Mouse (Mus musculus) forebrain, postnatal 0 days (tissue): ENCODE measurements around the gene U90926. TPM values are rescaled to one million over a fixed set of nuclear protein-coding genes. Genes with fewer than 3 reads are reported as not detected.

Experiments
- ATAC-seq: fragments of 200-750 bp; cut with Nextera tagmentation; 2 replicates; pipeline ENCODE4 v1.8.0; 2017; ENCODE audit warnings: mild to moderate bottlenecking, moderate library complexity
- DNase-seq: peaks from one replicate; pipeline ENCODE4 v3.0.0-alpha.2; 2015
- H3K27ac ChIP-seq: fragments of 300-500 bp; sonication (generic); 2 replicates; pipeline ENCODE4 v1.5.1; 2014; ENCODE audit warnings: low read depth, mild to moderate bottlenecking, antibody characterized with exemption, low read length, moderate library complexity, mixed read lengths
- H3K27me3 ChIP-seq: fragments of 300-500 bp; sonication (generic); 2 replicates; pipeline ENCODE4 v1.6.1; 2014; ENCODE audit warnings: mild to moderate bottlenecking, low read length, mixed read lengths; ENCODE audit not compliant: insufficient read depth
- H3K36me3 ChIP-seq: fragments of 300-500 bp; sonication (generic); 2 replicates; pipeline ENCODE4 v1.6.1; 2014; ENCODE audit warnings: mild to moderate bottlenecking, moderate library complexity; ENCODE audit not compliant: insufficient read depth
- H3K4me1 ChIP-seq: fragments of 300-500 bp; sonication (generic); 2 replicates; pipeline ENCODE4 v1.6.1; 2014; ENCODE audit warnings: antibody characterized with exemption; ENCODE audit not compliant: insufficient read depth
- H3K4me2 ChIP-seq: fragments of 300-500 bp; sonication (generic); 2 replicates; pipeline ENCODE4 v1.6.1; 2014; ENCODE audit warnings: low read depth, mild to moderate bottlenecking, moderate library complexity
- H3K4me3 ChIP-seq: fragments of 300-500 bp; sonication (generic); 2 replicates; pipeline ENCODE4 v1.5.1; 2014; ENCODE audit warnings: low read depth, low read length, mixed read lengths
- H3K9ac ChIP-seq: fragments of 300-500 bp; sonication (generic); 2 replicates; pipeline ENCODE4 v1.6.1; 2014; ENCODE audit warnings: mild to moderate bottlenecking
- H3K9me3 ChIP-seq: fragments of 300-500 bp; sonication (generic); 2 replicates; pipeline ENCODE4 v1.6.1; 2016; ENCODE audit warnings: low read length
- CTCF ChIP-seq: sonication (generic); IDR thresholded peaks from 2 replicates; pipeline ENCODE4 v1.5.1; 2016; ENCODE audit warnings: antibody characterized with exemption, control low read depth, low read depth
- WGBS: fragments of 180-500 bp; shearing (Covaris S2); extraction: QIAGEN DNeasy Blood & Tissue Kit; methylation state at CpG from one replicate; pipeline ENCODE4 v1.1.7; 2014; 5-methylcytosine and 5-hydroxymethylcytosine counted together
- polyA plus RNA-seq: library from polyadenylated mRNA; unstranded; fragments of >200 nt; fragmentation: Nextera tagmentation; extraction: Ambion mirVana; gene quantifications from 2 replicates; pipeline ENCODE4 v1.2.1, GENCODE M21; 2015
- total RNA-seq: library from RNA; depleted of rRNA; stranded (reverse); fragments of >200 nt; gene quantifications from 2 replicates; pipeline ENCODE4 v1.2.3, GENCODE M21; 2014; rRNA removed

U90926 gene
- total RNA-seq, result not detected in 2 replicates
- polyA plus RNA-seq, result not detected in 2 replicates

DNA sequence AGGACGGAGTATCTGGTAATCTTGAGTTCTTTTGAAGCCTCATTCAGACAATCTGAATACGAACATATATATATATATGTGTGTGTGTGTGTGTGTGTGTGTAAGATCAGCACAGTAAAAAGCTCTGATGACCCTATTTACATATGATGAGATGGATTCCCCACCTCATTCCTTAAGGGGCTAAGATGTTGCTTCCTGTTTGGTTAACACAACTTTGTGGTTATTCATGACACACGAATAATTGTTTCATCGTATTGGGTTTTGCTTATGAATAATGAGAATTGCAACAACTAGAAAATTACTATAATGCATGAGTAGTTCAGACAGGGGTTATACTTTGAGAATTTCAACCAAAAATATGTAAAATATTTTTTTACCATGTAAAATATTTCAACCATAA lies at the start of gene U90926:
Gene U90926, minus strand, starts transcription at position 101 of the 400 bp plus-strand sequence.
- Histone ChIP-seq H3K9ac (no peak within 1 kb of the TSS), H3K4me2 (no peak within 1 kb of the TSS), H3K27ac (no peak within 1 kb of the TSS), H3K4me1 (no peaks in the 10 kb centered on the region), H3K9me3 (no peaks in the 10 kb centered on the region), H3K36me3 (no peaks in the 10 kb centered on the region), H3K27me3 (no peaks in the 10 kb centered on the region), H3K4me3 (no peak within 1 kb of the TSS)
- WGBS, result 93% methylated on average over 4 of the region's 4 CpGs
- no peak for DNase-seq
- no peak for TF ChIP-seq CTCF
- no peak for ATAC-seq

DNA sequence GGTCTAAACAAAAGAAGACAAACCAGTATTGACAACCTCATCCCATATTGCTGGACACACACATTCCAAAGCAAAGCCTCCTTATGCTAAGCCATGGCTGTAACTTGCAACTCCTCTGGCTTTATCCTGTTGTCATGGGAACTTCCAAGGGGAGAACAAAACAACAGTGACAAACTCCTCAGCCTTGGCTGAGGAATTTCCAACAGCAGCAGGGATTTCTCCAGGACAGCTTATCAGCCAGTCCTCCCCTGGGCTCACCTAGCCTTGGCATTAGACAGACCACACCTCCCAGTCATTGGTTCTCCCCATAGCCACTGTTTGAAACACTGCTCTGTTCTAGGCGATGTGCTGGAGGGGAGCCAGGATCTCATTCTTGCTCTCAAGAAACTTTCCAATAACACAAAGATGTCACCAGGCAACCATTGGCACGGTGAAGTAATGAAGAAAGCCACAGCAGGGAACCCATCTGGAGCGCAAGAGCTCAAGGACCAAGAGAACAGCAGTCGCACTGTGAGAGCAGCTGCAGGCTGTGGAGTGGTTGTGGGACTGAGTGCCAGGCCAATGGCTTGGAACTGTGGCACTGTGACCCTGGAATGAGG lies 48.7 kb upstream of the U90926 start:
- WGBS, result 8% methylated on average over 4 of the region's 4 CpGs
- DNase-seq, result peak; percentile 88
- H3K36me3 ChIP-seq, result no peaks in the 10 kb centered on the region
- H3K27ac ChIP-seq, result 0 out of 2 replicates have a peak overlapping the region, but pooled peaks have one; percentile 45
- H3K27me3 ChIP-seq, result no peaks in the 10 kb centered on the region
- no peaks in the 10 kb centered on the region for H3K9me3 ChIP-seq
- TF ChIP-seq CTCF, result no peak
- 0 out of 2 replicates have a peak, but pooled peaks cover 2% of the 10 kb centered on the region for H3K4me1 ChIP-seq
- no peak overlapping the region for H3K4me2 ChIP-seq
- no peak overlapping the region for H3K4me3 ChIP-seq
- ATAC-seq, result peak; percentile 96
- no peak overlapping the region for H3K9ac ChIP-seq

DNA sequence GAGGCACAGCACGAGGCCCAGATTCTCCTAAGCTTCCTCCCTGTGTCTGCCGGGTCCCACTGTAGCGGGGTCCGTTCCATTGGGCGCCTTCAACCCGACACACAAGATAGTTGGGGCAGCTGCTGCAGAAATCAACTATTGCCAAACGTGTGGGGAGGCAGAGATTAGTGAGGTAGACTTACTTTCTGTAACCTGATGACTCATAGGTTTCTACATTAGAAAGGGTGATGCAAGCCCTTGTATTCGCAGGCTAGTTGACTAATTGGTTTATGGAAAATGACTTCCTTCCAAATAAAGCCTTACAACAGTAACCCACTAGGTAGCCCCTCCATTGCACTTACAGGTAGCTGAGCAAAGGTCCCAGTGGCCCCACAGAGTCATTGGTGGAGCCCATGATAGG lies 47.4 kb upstream of the U90926 start:
- no peak overlapping the region for H3K4me3 ChIP-seq
- ATAC-seq, result no peak
- 93% methylated on average over 8 of the region's 8 CpGs for WGBS

DNA sequence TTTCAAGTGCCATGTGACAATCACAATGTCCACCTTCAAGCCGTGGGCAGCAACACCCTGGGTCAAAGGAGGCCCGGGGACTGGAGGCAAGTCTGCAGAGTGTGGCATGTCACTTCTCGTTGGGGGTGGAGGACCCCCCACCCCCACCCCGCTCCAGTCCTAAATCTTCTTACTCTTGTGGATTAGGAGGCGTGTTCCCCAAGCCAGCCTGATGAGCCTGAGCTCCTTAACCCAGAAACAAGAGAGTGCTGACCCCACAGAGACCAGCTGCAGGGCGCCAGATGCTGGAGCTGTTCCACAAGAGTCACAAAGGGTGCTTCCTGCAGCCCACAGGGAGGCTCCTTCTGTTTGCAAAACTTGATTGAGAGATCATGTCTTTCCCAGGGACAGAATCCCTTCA lies 41.0 kb upstream of the U90926 start, which contains the start of gene Ppef2:
Gene Ppef2, minus strand, starts transcription at position 61 of the 400 bp plus-strand sequence.
- 19% methylated on average over 6 of the region's 6 CpGs for WGBS
- H3K27ac ChIP-seq, result no peak within 1 kb of the TSS
- no peak for ATAC-seq
- H3K9ac ChIP-seq, result no peak within 1 kb of the TSS
- no peak for TF ChIP-seq CTCF
- no peak within 1 kb of the TSS for H3K4me3 ChIP-seq
- H3K4me1 ChIP-seq, result no peaks in the 10 kb centered on the region
- H3K4me2 ChIP-seq, result no peak within 1 kb of the TSS
- H3K36me3 ChIP-seq, result no peaks in the 10 kb centered on the region
- no peaks in the 10 kb centered on the region for H3K27me3 ChIP-seq
- H3K9me3 ChIP-seq, result no peaks in the 10 kb centered on the region
- no peak for DNase-seq

More for the DNA sequence above, 47.4 kb upstream of the U90926 start:
- H3K27ac ChIP-seq, result no peak overlapping the region
- TF ChIP-seq CTCF, result no peak
- H3K9ac ChIP-seq, result no peak overlapping the region
- H3K9me3 ChIP-seq, result no peaks in the 10 kb centered on the region
- H3K27me3 ChIP-seq, result no peaks in the 10 kb centered on the region
- no peaks in the 10 kb centered on the region for H3K36me3 ChIP-seq
- H3K4me1 ChIP-seq, result 0 out of 2 replicates have a peak, but pooled peaks cover 2% of the 10 kb centered on the region
- no peak for DNase-seq
- no peak overlapping the region for H3K4me2 ChIP-seq

GRCm38 (mm10) chr5:92254476-92254875 lies 39.3 kb upstream of the U90926 start:
- Histone ChIP-seq H3K36me3 (no peaks in the 10 kb centered on the region), H3K4me1 (no peaks in the 10 kb centered on the region), H3K9me3 (no peaks in the 10 kb centered on the region), H3K27ac (no peak overlapping the region), H3K9ac (no peak overlapping the region), H3K4me3 (no peak overlapping the region), H3K4me2 (no peak overlapping the region), H3K27me3 (no peaks in the 10 kb centered on the region)
- 78% methylated on average over 6 of the region's 6 CpGs for WGBS
- ATAC-seq (no peak), DNase-seq (no peak)
- no peak for TF ChIP-seq CTCF

DNA sequence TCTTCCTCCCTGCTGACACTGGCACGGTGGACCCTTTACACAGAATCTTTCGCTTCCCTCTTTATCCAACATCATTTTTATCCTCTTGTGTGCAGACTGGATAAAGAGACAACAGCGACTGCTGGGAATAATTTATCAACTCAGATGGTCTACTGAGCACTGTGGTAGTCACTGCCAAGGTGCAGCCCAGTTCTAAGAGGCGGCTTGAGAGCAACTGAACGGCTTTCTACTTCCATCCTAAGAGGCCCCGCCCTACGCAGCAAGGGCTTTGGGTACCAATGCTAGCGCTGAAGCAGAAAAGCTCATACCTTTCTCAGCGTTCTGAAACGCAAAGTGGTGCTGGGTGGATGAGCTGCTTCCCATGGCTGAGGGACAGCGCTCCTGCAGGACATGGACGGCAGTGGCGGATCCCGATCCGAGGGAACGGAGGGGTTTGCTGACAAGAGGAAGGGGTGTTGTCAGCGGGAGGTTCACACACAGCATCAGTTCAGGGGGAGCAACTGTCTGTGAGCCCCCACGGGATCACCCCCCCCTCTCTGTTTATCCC lies 37.7 kb upstream of the U90926 start:
- peak; percentile 81 for TF ChIP-seq CTCF
- DNase-seq, result peak; percentile 59
- H3K9ac ChIP-seq, result peak overlapping the region; percentile 39
- 14% methylated on average over 18 of the region's 18 CpGs for WGBS
- no peak overlapping the region for H3K27ac ChIP-seq
- no peaks in the 10 kb centered on the region for H3K9me3 ChIP-seq
- peak overlapping the region; percentile 40 for H3K4me2 ChIP-seq
- no peaks in the 10 kb centered on the region for H3K27me3 ChIP-seq
- H3K36me3 ChIP-seq, result no peaks in the 10 kb centered on the region
- ATAC-seq, result peak; percentile 91
- no peaks in the 10 kb centered on the region for H3K4me1 ChIP-seq
- H3K4me3 ChIP-seq, result 0 out of 2 replicates have a peak overlapping the region, but pooled peaks have one; percentile 5

DNA sequence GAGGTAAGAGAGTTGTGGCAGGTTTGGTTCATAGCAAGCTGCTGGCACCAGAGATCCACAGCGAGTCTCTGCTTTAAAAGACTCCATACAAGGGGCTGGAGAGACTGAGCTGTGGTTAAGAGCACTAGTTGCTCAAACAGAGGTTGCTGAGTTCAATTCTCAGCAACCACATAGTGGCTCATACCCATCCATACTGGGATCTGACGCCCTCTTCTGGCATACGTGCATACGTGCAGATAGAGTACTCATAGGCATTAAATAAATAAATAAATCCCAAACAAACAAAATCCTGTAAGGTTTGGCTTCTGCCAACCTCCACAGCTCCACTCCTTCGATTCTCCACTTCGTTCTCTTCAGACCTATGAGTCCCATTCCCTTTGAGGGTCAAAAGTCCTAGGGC lies 36.8 kb upstream of the U90926 start:
- ATAC-seq (no peak), DNase-seq (no peak)
- 92% methylated on average over 6 of the region's 6 CpGs for WGBS
- Histone ChIP-seq H3K4me2 (no peak overlapping the region), H3K36me3 (no peaks in the 10 kb centered on the region), H3K4me1 (no peaks in the 10 kb centered on the region), H3K9me3 (no peaks in the 10 kb centered on the region), H3K27ac (no peak overlapping the region), H3K27me3 (no peaks in the 10 kb centered on the region), H3K9ac (no peak overlapping the region), H3K4me3 (no peak overlapping the region)
- TF ChIP-seq CTCF, result no peak
